Mouse (Mus musculus): ENCODE measurements around the gene Pigq.

Gene Pigq

GRCm38 (mm10) chr17:25919786-25920642 lies 24.7 kb downstream of the Pigq start:
- DNase-seq, result peak; percentile 100

- peak; percentile 73 for DNase-seq
These were observed 25.5 kb downstream of the Pigq start, which contains the start of gene Rab40c for GRCm38 (mm10) chr17:25919144-25919785. Rab40c (minus strand) TSS chr17:25919727.

- DNase-seq, result no peak
These were observed 26.5 kb downstream of the Pigq start for GRCm38 (mm10) chr17:25918037-25918750.

GRCm38 (mm10) chr17:25916931-25917647 lies 27.6 kb downstream of the Pigq start:
- DNase-seq, result no peak

GRCm38 (mm10) chr17:25914295-25914694 lies 30.4 kb downstream of the Pigq start:
- DNase-seq, result no peak

- no peak for DNase-seq
These were observed 30.9 kb downstream of the Pigq start for GRCm38 (mm10) chr17:25913877-25914275.

- no peak for DNase-seq
These were observed 31.4 kb downstream of the Pigq start for GRCm38 (mm10) chr17:25913186-25913876.

GRCm38 (mm10) chr17:25911816-25912215 lies 32.9 kb downstream of the Pigq start:
- no peak for DNase-seq

GRCm38 (mm10) chr17:25907640-25908039 lies 37.1 kb downstream of the Pigq start:
- no peak for DNase-seq

- no peak for DNase-seq
These were observed 41.7 kb downstream of the Pigq start for GRCm38 (mm10) chr17:25903061-25903460.

- DNase-seq, result no peak
These were observed 44.5 kb downstream of the Pigq start for GRCm38 (mm10) chr17:25900193-25900592.

- no peak for DNase-seq
These were observed 48.8 kb downstream of the Pigq start for GRCm38 (mm10) chr17:25895891-25896290.

- DNase-seq, result no peak
These were observed 49.3 kb downstream of the Pigq start for GRCm38 (mm10) chr17:25895415-25895814.

- peak; percentile 84 for DNase-seq
These were observed 50.6 kb downstream of the Pigq start for GRCm38 (mm10) chr17:25893975-25894617.

- DNase-seq, result no peak
These were observed 55.9 kb downstream of the Pigq start for GRCm38 (mm10) chr17:25888837-25889236.

GRCm38 (mm10) chr17:25887467-25887866 lies 57.3 kb downstream of the Pigq start:
- no peak for DNase-seq

- no peak for DNase-seq
These were observed 57.9 kb downstream of the Pigq start for GRCm38 (mm10) chr17:25886806-25887205.

- peak; percentile 62 for DNase-seq
These were observed 59.1 kb downstream of the Pigq start for GRCm38 (mm10) chr17:25885636-25886035.

- no peak for DNase-seq
These were observed 60.9 kb downstream of the Pigq start for GRCm38 (mm10) chr17:25883824-25884223.

GRCm38 (mm10) chr17:25883268-25883667 lies 61.5 kb downstream of the Pigq start:
- no peak for DNase-seq

GRCm38 (mm10) chr17:25882306-25882705 lies 62.4 kb downstream of the Pigq start:
- no peak for DNase-seq

GRCm38 (mm10) chr17:25881691-25882090 lies 63.0 kb downstream of the Pigq start:
- DNase-seq, result no peak

Data from thymus, postnatal 4 days (tissue).